Mouse (Mus musculus) liver, postnatal 0 days (tissue): Measurements from ENCODE around the gene Max. TPM values are rescaled to one million over a fixed set of nuclear protein-coding genes. Genes with fewer than 3 reads are reported as not detected.

Experiments
- ATAC-seq: fragments of 200-750 bp; cut with Nextera tagmentation; 2 replicates; pipeline ENCODE4 v1.8.0; 2017; ENCODE audit warnings: mild to moderate bottlenecking, moderate library complexity
- DNase-seq: peaks from one replicate; pipeline ENCODE4 v3.0.0-alpha.2; 2016
- H3K27ac ChIP-seq: fragments of 300-500 bp; sonication (generic); 2 replicates; pipeline ENCODE4 v1.5.1; 2014; ENCODE audit warnings: antibody characterized with exemption, moderate library complexity, mild to moderate bottlenecking, low read depth
- H3K27me3 ChIP-seq: fragments of 300-500 bp; sonication (generic); 2 replicates; pipeline ENCODE4 v1.6.1; 2014; ENCODE audit warnings: low read length, control low read depth, mixed read lengths; ENCODE audit not compliant: insufficient read depth
- H3K36me3 ChIP-seq: fragments of 300-500 bp; sonication (generic); replicated peaks from 2 replicates; pipeline ENCODE4 v1.6.1; 2014; ENCODE audit warnings: mild to moderate bottlenecking, control low read depth, low read length, moderate library complexity, mixed read lengths; ENCODE audit not compliant: insufficient read depth
- H3K4me1 ChIP-seq: fragments of 300-500 bp; sonication (generic); 2 replicates; pipeline ENCODE4 v1.6.1; 2014; ENCODE audit warnings: antibody characterized with exemption, mild to moderate bottlenecking, control low read depth; ENCODE audit not compliant: insufficient read depth
- H3K4me2 ChIP-seq: fragments of 300-500 bp; sonication (generic); 2 replicates; pipeline ENCODE4 v1.6.1; 2014; ENCODE audit warnings: low read depth, mild to moderate bottlenecking, low read length, moderate library complexity, mixed read lengths
- H3K4me3 ChIP-seq: fragments of 300-500 bp; sonication (generic); 2 replicates; pipeline ENCODE4 v1.5.1; 2014; ENCODE audit warnings: low read depth, low read length
- H3K9ac ChIP-seq: fragments of 300-500 bp; sonication (generic); replicated peaks from 2 replicates; pipeline ENCODE4 v1.6.1; 2014; ENCODE audit warnings: mild to moderate bottlenecking, moderate library complexity
- H3K9me3 ChIP-seq: fragments of 300-500 bp; sonication (generic); 2 replicates; pipeline ENCODE4 v1.6.1; 2016; ENCODE audit warnings: mild to moderate bottlenecking, control low read depth, low read length, mixed read lengths
- CTCF ChIP-seq: sonication (generic); IDR thresholded peaks from 2 replicates; pipeline ENCODE4 v1.5.1; 2016; ENCODE audit warnings: antibody characterized with exemption, low read depth
- EP300 ChIP-seq: IDR thresholded peaks from 2 replicates; pipeline ENCODE4 v1.6.1; 2016; ENCODE audit warnings: antibody characterized with exemption, low read depth, mild to moderate bottlenecking
- WGBS: fragments of 180-500 bp; shearing (Covaris S2); extraction: QIAGEN DNeasy Blood & Tissue Kit; methylation state at CpG from one replicate; pipeline ENCODE4 v1.1.7; 2014; ENCODE audit not compliant: insufficient replicate concordance; 5-methylcytosine and 5-hydroxymethylcytosine counted together
- polyA plus RNA-seq: library from polyadenylated mRNA; unstranded; fragments of >200 nt; fragmentation: Nextera tagmentation; extraction: Ambion mirVana; gene quantifications from 2 replicates; pipeline ENCODE4 v1.2.1, GENCODE M21; 2015

Max gene
- polyA plus RNA-seq, 1 experiment from 2014 or later, result 7.1 TPM

DNA sequence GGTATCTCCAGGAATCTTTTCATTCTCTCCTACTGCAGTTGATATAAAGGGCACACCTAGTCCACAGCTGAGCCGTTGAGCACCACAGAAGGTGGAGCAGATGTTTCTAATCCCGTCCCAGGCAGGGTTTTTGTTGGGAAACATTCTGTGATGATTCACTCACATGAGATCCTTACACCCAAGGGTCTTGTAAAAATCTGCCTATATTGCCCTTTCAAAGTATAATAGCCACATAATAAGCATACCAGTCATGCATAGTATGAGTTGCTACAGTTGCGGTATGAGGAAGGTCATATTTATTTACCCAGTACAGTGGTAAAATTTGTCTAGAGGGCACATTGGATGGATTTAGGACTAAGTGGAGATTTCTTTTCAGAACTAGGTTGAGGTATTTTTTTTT, 17.5 kb upstream of the Max start:
- WGBS, result 89% methylated on average over 3 of the region's 3 CpGs
- no peak overlapping the region for H3K4me2 ChIP-seq
- no peak overlapping the region for H3K9ac ChIP-seq
- no peaks in the 10 kb centered on the region for H3K27me3 ChIP-seq
- TF ChIP-seq EP300 (no peak), CTCF (no peak)
- no peaks in the 10 kb centered on the region for H3K9me3 ChIP-seq
- H3K4me1 ChIP-seq, result no peaks in the 10 kb centered on the region
- H3K4me3 ChIP-seq, result no peak overlapping the region
- H3K27ac ChIP-seq, result no peak overlapping the region
- ATAC-seq, result no peak
- no peak for DNase-seq
- no peaks in the 10 kb centered on the region for H3K36me3 ChIP-seq

DNA sequence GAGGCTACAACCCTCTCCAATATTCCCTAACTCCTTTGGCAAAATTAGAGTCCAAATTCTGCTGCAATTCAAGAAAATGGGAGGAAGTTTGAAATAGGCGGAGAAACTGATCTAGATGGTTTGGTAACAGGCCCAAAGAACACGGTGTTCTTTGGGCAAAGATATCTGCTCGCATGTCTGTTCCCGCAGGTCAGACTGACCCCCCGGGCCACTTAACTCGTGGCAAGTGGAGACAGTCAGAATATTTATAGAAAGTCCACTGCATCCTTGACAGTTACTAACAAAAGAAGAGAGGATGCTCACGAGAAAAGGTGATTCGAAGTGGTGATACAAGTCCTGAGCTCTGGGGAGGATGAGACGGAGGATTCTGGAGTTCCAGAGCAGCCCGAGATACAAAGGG, 10.7 kb upstream of the Max start:
- H3K9ac ChIP-seq, result no peak overlapping the region
- no peaks in the 10 kb centered on the region for H3K4me1 ChIP-seq
- 79% methylated on average over 10 of the region's 10 CpGs for WGBS
- DNase-seq (no peak), ATAC-seq (no peak)
- TF ChIP-seq EP300 (no peak), CTCF (no peak)
- H3K36me3 ChIP-seq, result no peaks in the 10 kb centered on the region
- no peak overlapping the region for H3K27ac ChIP-seq
- H3K9me3 ChIP-seq, result no peaks in the 10 kb centered on the region
- no peak overlapping the region for H3K4me2 ChIP-seq
- H3K27me3 ChIP-seq, result no peaks in the 10 kb centered on the region
- no peak overlapping the region for H3K4me3 ChIP-seq

DNA sequence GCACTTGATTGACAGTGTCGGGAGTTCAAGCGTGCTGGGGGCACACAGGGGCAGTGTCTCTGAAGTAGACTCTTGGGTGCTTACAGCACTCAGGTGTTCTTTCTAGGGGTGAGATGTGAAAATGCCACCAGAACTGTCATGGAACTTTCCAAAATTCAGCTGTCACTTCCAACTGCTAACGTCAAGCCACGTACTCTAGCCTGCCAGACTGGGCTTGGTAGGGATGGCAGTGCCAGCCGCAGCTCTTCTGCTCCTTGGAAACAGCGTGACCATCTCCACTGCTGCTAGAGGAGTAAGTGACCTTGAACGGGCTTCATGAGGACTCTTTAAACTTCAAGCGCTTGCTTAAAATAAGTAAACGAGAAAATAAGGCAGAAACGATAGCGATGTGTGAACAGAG, 10.2 kb upstream of the Max start:
- H3K4me3 ChIP-seq, result no peak overlapping the region
- H3K9me3 ChIP-seq, result no peaks in the 10 kb centered on the region
- H3K27ac ChIP-seq, result no peak overlapping the region
- no peaks in the 10 kb centered on the region for H3K36me3 ChIP-seq
- ATAC-seq (no peak), DNase-seq (no peak)
- no peak overlapping the region for H3K9ac ChIP-seq
- H3K4me2 ChIP-seq, result no peak overlapping the region
- H3K27me3 ChIP-seq, result no peaks in the 10 kb centered on the region
- 89% methylated on average over 11 of the region's 11 CpGs for WGBS
- TF ChIP-seq CTCF (no peak), EP300 (no peak)
- H3K4me1 ChIP-seq, result no peaks in the 10 kb centered on the region

DNA sequence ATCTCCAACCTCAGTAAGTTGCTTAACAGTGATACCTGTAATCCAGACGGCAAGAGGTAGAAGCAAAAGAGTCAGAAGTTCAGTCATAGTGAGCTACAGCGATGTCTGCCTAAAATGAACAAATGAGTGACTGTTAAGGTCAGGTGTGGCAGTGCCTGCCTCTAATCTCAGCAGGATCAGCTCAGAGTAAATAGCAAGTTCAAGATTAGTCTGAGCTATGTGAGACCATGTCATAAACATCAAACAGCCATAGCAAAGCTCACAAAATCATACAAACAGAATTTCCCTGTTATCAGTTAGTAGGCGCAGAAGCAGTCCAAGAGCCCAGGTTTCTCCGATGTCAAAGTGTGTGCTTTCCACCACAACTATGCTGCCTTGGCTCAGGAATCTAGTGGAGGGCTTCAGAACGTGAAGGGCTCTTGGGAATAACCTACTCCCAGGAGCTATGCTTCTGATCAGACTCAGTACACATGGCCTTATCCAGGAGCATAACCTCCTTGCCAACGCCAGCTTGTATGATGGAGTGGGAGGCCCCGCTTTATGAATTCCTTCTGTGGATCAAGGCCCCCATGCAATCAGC, 9.7 kb upstream of the Max start:
- Histone ChIP-seq H3K36me3 (no peaks in the 10 kb centered on the region), H3K4me1 (no peaks in the 10 kb centered on the region), H3K9me3 (no peaks in the 10 kb centered on the region), H3K4me2 (no peak overlapping the region), H3K4me3 (no peak overlapping the region), H3K9ac (no peak overlapping the region), H3K27ac (no peak overlapping the region), H3K27me3 (no peaks in the 10 kb centered on the region)
- ATAC-seq (no peak), DNase-seq (no peak)
- TF ChIP-seq CTCF (no peak), EP300 (no peak)
- 77% methylated on average over 7 of the region's 7 CpGs for WGBS

DNA sequence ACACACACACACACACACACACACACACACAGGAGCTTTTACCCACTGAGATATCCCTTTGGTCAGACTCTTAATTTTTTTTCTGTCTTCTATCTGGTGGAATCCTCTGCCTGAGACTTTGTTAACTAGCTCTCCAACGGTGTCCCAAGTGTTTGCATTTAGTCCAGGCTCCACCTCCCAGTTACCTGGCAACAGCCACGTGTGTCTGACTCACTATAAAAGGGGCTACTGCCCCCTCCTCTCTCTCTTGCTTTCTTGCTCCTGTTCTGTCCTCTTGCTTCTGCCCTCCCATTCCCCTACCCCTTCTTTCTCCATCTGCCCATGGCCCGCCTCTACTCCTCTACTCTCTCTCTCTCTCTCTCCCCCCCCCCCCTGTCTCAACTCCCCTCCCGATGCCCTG, 3.9 kb upstream of the Max start:
- Histone ChIP-seq H3K36me3 (no peaks in the 10 kb centered on the region), H3K4me2 (no peak overlapping the region), H3K9ac (no peak overlapping the region), H3K27ac (no peak overlapping the region), H3K4me1 (peaks cover 4% of the 10 kb centered on the region), H3K9me3 (no peaks in the 10 kb centered on the region), H3K27me3 (no peaks in the 10 kb centered on the region), H3K4me3 (no peak overlapping the region)
- no peak for TF ChIP-seq CTCF
- TF ChIP-seq EP300, result no peak
- no peak for ATAC-seq
- DNase-seq, result no peak
- 47% methylated on average over 4 of the region's 4 CpGs for WGBS

DNA sequence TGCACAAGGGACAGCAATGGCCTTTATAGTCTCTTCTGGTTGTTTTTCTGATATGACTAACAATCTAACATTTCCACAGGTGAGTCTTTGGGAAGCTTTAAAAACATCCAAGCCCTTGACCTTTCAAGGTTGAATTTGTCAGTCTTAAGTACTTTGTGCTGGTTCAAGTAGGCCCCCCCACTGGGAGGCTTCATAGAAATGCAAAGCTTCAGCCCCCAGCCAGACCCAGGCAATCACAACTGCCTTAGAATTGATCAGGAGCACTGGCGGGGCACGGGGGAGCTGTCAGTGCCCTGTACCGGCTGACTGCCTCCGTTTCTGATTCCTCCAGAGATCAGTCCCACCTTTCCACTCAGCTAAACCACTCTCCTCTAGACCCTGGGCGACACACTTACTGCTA, 3.1 kb upstream of the Max start:
- no peak for ATAC-seq
- 57% methylated on average over 5 of the region's 5 CpGs for WGBS

More for the DNA sequence above, 3.1 kb upstream of the Max start:
- Histone ChIP-seq H3K9ac (no peak overlapping the region), H3K4me2 (no peak overlapping the region), H3K4me1 (peaks cover 8% of the 10 kb centered on the region), H3K27me3 (no peaks in the 10 kb centered on the region), H3K36me3 (no peaks in the 10 kb centered on the region; the same call in 1 of the 2 replicates), H3K4me3 (no peak overlapping the region), H3K9me3 (no peaks in the 10 kb centered on the region), H3K27ac (no peak overlapping the region)
- DNase-seq, result no peak
- TF ChIP-seq EP300, result no peak
- TF ChIP-seq CTCF, result no peak
